Mouse (Mus musculus): Measurements from ENCODE around the gene Barx1. TPM values are rescaled to one million over a fixed set of nuclear protein-coding genes. Genes with fewer than 3 reads are reported as not detected.

The Barx1 gene
- polyA plus RNA-seq (2016; fragmentation: Nextera tagmentation; extraction: Ambion mirVana): 0.89 and 1.3 TPM in 2 replicates

DNA sequence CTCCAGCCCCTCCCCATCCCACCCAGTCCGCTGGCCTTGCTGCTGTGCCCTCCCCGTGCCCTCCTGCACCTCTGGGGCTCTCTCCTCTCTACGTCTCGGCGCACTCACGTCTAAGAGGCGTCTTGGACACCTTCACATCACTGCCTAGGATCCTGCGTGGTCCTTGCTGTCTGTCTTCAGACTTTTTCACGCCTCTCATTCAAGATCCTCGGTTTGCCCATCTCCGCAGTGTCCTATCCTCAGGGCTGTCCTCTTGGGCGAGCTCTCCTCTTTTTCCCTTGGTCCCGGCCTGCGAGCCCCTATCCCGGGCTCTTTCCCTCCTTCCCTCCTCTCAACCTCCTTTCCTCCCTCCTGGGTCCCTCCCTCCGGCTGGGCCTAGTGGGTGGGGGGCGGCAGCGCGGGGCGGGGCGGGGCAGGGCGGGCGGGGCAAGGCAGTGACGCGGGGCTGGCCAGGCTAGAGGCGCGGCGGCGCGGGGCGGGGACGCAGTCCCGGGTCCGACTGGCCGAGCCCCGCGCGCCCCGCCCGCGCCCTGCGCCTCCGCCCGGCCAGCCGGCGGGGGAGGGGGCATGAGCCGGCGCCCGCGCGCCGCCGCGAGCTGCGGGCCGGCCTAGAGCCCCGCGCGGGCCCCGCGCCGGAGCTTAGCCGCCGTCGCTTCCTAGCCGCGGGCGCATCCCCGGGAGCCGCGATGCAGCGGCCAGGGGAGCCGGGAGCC is at the start of gene Barx1:
Gene Barx1 (plus strand): TSS at position 568 of the 713 bp plus-strand sequence.
- Histone ChIP-seq H3K9me3 (replicated peaks) (no peaks in the 10 kb centered on the region), H3K36me3 (no peaks in the 10 kb centered on the region), H3K27me3 (replicated peaks) (peaks cover 91% of the 10 kb centered on the region), H3K27ac (ENCODE audit: poor library complexity, severe bottlenecking) (no peak within 1 kb of the TSS), H3K4me3 (peak within 1 kb of the TSS; percentile 53), H3K9ac (peak within 1 kb of the TSS; percentile 57; the same call in 1 of the 2 replicates), H3K4me2 (peak within 1 kb of the TSS; percentile 85), H3K4me1 (replicated peaks) (peaks cover 45% of the 10 kb centered on the region)
- WGBS: under 1% methylated on average over 62 of the region's 73 CpGs
- ATAC-seq (ENCODE audit: insufficient number of reproducible peaks, low FRiP score): peak; percentile 42; the same call in 1 of the 2 replicates

DNA sequence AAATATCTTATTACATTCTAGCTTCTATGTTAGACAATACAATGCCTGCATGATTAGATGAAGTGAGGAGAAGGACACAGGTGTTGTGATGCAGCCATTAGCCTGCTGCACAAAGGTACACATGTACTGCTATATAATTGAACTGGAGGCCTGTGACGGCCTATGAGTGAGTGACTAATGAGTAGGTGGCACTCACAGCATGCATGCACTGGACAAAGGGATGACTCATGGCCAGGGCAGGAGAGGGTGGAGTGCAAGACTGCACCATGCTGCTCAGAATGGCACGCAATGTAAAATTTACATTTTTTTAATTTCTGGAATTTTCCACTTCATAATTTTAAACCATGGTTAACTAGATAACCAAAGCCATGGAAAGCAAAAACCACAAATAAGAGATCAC is 48.3 kb upstream of the Barx1 start:
- Histone ChIP-seq H3K4me3 (no peak overlapping the region), H3K36me3 (peaks cover 12% of the 10 kb centered on the region), H3K9ac (no peak overlapping the region), H3K27ac (ENCODE audit: poor library complexity, severe bottlenecking) (no peak overlapping the region), H3K4me2 (no peak overlapping the region), H3K27me3 (replicated peaks) (no peaks in the 10 kb centered on the region), H3K4me1 (replicated peaks) (no peaks in the 10 kb centered on the region), H3K9me3 (replicated peaks) (peaks cover 13% of the 10 kb centered on the region)
- WGBS: 85% methylated on average over 2 of the region's 2 CpGs
- ATAC-seq (ENCODE audit: insufficient number of reproducible peaks, low FRiP score): no peak

DNA sequence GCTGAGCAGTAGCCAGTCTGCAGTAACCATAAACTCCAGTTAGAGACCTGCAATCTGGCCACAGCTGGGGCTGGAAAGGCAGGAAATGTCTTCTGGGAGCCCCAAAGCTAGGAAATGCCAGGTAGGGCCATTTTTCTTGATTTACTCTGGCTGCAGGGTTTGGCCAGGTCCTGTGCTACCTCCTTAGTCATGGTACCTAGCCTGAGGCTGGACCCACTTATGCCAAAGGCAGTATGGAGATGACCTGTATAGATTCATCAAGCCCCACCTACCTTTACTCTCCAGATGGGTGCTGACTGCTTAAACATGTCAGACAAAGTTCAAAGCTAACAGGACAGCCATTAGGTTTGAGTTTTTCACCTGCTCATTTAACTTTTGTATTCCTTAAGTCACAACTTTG is 45.0 kb upstream of the Barx1 start:
- Histone ChIP-seq H3K27ac (ENCODE audit: poor library complexity, severe bottlenecking) (no peak overlapping the region), H3K36me3 (peaks cover 12% of the 10 kb centered on the region), H3K27me3 (replicated peaks) (no peaks in the 10 kb centered on the region), H3K4me1 (replicated peaks) (no peaks in the 10 kb centered on the region), H3K9me3 (replicated peaks) (peaks cover 13% of the 10 kb centered on the region), H3K4me3 (no peak overlapping the region), H3K9ac (no peak overlapping the region), H3K4me2 (no peak overlapping the region)
- ATAC-seq (ENCODE audit: insufficient number of reproducible peaks, low FRiP score): no peak

DNA sequence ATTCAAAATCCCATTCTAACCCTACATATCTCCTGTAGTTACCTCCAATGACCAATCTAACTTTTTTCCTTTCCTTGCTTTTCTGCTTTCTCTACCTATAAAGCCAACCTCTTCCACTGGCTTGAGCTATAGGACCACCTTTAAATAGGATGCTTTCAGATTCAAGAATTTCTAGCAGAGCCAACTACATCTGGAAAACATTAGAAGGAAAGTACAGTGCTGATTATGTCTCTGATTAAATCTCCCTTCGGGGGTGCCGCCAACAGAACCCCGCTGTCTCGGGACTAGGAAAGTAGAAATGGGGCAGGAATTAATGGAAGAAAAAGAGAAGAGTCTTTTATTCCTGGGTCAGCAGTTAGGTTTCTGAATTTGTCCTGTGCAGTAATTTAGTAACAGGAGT is 43.9 kb upstream of the Barx1 start:
- Histone ChIP-seq H3K4me1 (replicated peaks) (no peaks in the 10 kb centered on the region), H3K4me2 (no peak overlapping the region), H3K27me3 (replicated peaks) (no peaks in the 10 kb centered on the region), H3K36me3 (peaks cover 12% of the 10 kb centered on the region), H3K9me3 (replicated peaks) (peaks cover 13% of the 10 kb centered on the region), H3K9ac (no peak overlapping the region), H3K4me3 (no peak overlapping the region), H3K27ac (ENCODE audit: poor library complexity, severe bottlenecking) (no peak overlapping the region)
- 63% methylated on average over 4 of the region's 4 CpGs for WGBS
- ATAC-seq (ENCODE audit: insufficient number of reproducible peaks, low FRiP score): no peak

DNA sequence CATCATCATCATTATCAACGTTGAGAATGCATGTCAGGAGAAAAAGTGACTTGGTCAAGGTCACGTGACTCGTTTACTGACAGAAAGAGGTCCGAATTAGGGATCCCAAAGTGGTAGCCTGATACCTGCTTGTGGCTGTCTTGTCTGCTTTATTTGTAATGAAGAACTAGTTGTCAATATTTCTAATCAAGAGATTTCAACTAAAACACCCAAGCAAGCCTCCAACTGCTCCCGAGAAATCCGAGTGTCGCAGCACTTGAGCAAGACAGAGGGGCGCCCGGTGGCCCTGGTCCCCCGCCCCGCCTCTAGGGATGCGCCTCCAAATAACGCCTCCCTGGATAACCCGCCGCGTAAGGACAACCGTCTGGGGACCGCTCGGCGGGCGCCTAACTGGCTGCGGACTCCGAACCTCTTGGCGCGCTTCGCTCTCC is 37.8 kb upstream of the Barx1 start:
- no peaks in the 10 kb centered on the region for H3K27me3 ChIP-seq (replicated peaks)
- peak overlapping the region; percentile 79 for H3K4me3 ChIP-seq
- H3K36me3 ChIP-seq: no peaks in the 10 kb centered on the region
- H3K4me1 ChIP-seq (replicated peaks): no peaks in the 10 kb centered on the region
- no peaks in the 10 kb centered on the region for H3K9me3 ChIP-seq (replicated peaks)
- peak overlapping the region; percentile 85 for H3K4me2 ChIP-seq
- H3K27ac ChIP-seq (ENCODE audit: poor library complexity, severe bottlenecking): peak overlapping the region; percentile 72
- ATAC-seq (ENCODE audit: insufficient number of reproducible peaks, low FRiP score): peak; percentile 69; the same call in 1 of the 2 replicates
- peak overlapping the region; percentile 85 for H3K9ac ChIP-seq
- 2% methylated on average over 23 of the region's 26 CpGs for WGBS

DNA sequence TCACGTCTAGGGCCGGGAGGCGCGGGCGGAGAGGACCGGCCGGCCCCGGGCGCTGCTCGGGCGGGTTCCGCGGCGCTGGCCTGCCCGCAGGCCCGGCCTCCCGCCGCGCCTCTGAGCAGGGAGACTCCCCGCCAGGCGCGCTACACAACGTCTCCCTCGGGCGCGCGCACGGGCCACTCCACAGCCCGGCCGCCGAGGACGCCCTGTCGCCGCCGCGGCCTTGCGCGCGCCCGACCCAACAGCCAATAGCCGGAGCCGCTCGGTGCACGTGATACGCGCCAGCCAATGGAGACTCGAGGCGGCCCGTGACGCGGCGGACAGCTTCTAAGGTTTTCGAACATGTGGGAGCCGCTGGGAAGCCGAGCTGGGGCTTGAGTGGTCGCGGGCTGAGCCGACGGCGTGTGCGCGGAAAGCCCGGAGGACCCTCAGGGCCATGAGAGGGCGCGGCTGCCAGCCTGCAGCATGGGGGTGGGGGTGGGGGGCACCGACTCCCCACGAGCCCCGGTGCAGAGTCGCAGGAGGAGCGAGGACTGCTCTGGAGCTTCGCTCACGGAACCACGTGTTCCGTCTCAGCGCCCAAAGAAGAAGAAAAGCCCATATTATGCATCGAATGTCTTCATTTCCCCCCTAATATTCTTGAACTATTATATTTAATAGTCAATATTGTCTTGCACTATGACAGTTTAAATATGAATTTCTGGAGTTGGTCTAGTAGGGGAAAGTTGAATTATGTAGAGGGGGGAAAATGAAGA is 37.2 kb upstream of the Barx1 start, which contains the start of gene Ptpdc1:
Gene Ptpdc1 (minus strand): TSS at position 232 of the 752 bp plus-strand sequence.
- peak; percentile 99 for ATAC-seq (ENCODE audit: insufficient number of reproducible peaks, low FRiP score)
- Histone ChIP-seq H3K4me3 (peak within 1 kb of the TSS; percentile 79), H3K36me3 (no peaks in the 10 kb centered on the region), H3K27me3 (replicated peaks) (no peaks in the 10 kb centered on the region), H3K9me3 (replicated peaks) (no peaks in the 10 kb centered on the region), H3K4me1 (replicated peaks) (no peaks in the 10 kb centered on the region), H3K4me2 (peak within 1 kb of the TSS; percentile 85), H3K9ac (peak within 1 kb of the TSS; percentile 85), H3K27ac (ENCODE audit: poor library complexity, severe bottlenecking) (peak within 1 kb of the TSS; percentile 72)
- WGBS: 3% methylated on average over 68 of the region's 76 CpGs

DNA sequence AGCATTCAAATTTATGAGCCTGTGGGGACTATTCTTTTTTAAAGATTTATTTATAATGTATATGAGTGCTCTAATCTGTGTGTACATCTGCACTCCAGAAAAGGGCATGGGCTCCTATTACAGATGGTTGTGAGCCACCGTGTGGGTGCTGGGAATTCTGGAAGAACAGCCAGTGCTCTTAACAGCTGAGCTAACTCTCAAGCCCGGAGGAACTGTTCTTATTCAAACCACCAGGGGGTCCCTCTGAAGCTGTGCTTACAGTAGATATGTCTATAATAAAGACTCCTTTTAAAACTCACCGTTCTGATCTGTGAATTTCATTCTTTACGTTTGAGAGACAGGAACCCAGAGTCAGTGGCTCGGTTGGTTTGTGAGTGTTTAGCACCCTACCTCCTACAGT is 31.1 kb upstream of the Barx1 start:
- ATAC-seq (ENCODE audit: insufficient number of reproducible peaks, low FRiP score): no peak
- 73% methylated on average over 5 of the region's 5 CpGs for WGBS

DNA sequence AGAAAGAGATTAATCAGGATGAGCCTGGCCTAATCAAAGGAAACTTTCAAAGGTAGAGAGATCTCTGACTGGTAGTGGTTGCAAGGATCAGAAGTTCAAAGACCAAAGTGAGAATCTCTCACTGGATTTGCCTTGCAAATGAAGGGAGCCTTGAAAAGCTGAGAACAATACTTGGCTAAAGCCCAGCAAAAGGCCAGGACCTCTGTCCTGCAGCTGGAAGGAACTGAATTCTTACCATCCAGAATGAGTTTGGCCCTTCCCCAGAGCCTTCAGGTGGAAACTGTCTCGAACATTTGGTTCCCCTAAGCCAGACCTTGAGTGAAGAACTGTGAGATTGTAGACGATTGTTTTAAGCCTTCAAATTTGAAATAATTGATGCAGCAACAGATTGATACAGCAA is 25.1 kb upstream of the Barx1 start:
- 52% methylated on average over 2 of the region's 2 CpGs for WGBS
- H3K27ac ChIP-seq (ENCODE audit: poor library complexity, severe bottlenecking): no peak overlapping the region
- ATAC-seq (ENCODE audit: insufficient number of reproducible peaks, low FRiP score): no peak
- H3K9me3 ChIP-seq (replicated peaks): no peaks in the 10 kb centered on the region
- H3K4me3 ChIP-seq: no peak overlapping the region
- H3K27me3 ChIP-seq (replicated peaks): no peaks in the 10 kb centered on the region
- no peak overlapping the region for H3K4me2 ChIP-seq
- H3K36me3 ChIP-seq: no peaks in the 10 kb centered on the region
- H3K9ac ChIP-seq: no peak overlapping the region
- no peaks in the 10 kb centered on the region for H3K4me1 ChIP-seq (replicated peaks)

More for the DNA sequence above, 31.1 kb upstream of the Barx1 start:
- Histone ChIP-seq H3K4me3 (no peak overlapping the region), H3K27me3 (replicated peaks) (no peaks in the 10 kb centered on the region), H3K36me3 (no peaks in the 10 kb centered on the region), H3K4me1 (replicated peaks) (no peaks in the 10 kb centered on the region), H3K27ac (ENCODE audit: poor library complexity, severe bottlenecking) (no peak overlapping the region), H3K9ac (no peak overlapping the region), H3K9me3 (replicated peaks) (no peaks in the 10 kb centered on the region), H3K4me2 (no peak overlapping the region)

DNA sequence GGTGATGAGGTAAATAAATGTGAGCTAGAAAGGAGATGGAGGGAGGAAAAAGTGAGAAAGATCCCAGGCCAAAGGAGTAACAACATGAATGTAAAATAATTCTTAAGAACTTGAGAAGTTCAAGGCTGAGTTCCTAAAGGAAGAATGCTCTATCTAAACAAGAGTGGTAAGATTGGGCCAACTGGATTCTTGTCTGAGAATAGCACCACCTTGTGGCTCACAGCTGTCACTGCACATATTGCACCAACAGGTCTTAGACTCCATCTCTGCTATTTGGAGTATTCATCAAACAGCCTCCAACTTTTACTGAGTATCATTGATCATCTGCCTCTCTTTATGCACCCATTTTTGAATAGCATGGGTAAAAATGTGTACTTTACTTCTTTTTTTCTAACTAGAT is 23.2 kb upstream of the Barx1 start:
- no peaks in the 10 kb centered on the region for H3K36me3 ChIP-seq
- no peak overlapping the region for H3K4me2 ChIP-seq
- H3K27me3 ChIP-seq (replicated peaks): no peaks in the 10 kb centered on the region
- H3K4me3 ChIP-seq: no peak overlapping the region
- H3K27ac ChIP-seq (ENCODE audit: poor library complexity, severe bottlenecking): no peak overlapping the region
- H3K9ac ChIP-seq: no peak overlapping the region
- no peaks in the 10 kb centered on the region for H3K9me3 ChIP-seq (replicated peaks)
- no peak for ATAC-seq (ENCODE audit: insufficient number of reproducible peaks, low FRiP score)
- H3K4me1 ChIP-seq (replicated peaks): no peaks in the 10 kb centered on the region

DNA sequence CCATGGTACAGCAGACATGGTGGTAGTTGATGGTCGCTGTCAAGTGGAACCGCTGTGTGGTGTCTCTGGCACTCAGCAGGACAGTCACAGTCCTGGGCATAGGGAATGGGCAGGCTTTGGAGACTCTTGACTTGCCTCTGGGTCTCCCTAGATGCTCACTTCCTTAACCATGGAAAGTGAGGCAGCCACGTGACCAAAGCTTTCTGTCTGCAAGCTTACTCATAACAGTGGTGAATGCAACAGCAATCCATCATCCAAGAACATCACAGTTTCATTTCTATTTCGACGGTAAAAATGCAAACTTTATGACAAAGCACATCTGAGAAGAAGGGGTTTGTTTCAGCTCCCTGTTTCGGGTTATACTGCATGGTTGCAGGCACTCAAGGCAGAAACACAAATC is 19.7 kb upstream of the Barx1 start:
- H3K36me3 ChIP-seq: no peaks in the 10 kb centered on the region
- no peak overlapping the region for H3K4me2 ChIP-seq
- H3K4me1 ChIP-seq (replicated peaks): no peaks in the 10 kb centered on the region
- no peak overlapping the region for H3K27ac ChIP-seq (ENCODE audit: poor library complexity, severe bottlenecking)
- no peak overlapping the region for H3K9ac ChIP-seq
- no peak overlapping the region for H3K4me3 ChIP-seq
- ATAC-seq (ENCODE audit: insufficient number of reproducible peaks, low FRiP score): no peak
- H3K27me3 ChIP-seq (replicated peaks): no peaks in the 10 kb centered on the region
- 77% methylated on average over 6 of the region's 6 CpGs for WGBS
- H3K9me3 ChIP-seq (replicated peaks): no peaks in the 10 kb centered on the region

DNA sequence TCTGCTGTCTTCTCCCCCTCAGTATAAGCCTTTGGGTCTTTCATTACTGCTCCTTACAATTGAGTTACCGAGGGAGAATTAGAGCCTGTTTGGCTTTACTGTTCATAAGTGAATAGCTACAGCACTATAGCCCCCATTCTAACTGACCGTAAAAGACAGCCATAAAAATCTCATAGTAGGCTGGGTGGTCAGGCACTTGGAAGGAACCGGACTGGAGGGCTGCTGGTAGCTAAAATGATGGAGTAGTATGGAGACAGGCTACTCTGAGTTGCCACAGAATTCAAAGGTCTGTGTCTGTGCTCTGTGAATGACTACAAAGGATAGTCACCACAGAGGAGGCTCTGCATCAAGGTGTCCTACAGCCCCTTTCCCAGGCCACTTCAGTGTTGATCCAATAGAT is 18.8 kb upstream of the Barx1 start:
- no peak for ATAC-seq (ENCODE audit: insufficient number of reproducible peaks, low FRiP score)
- Histone ChIP-seq H3K36me3 (no peaks in the 10 kb centered on the region), H3K9me3 (replicated peaks) (no peaks in the 10 kb centered on the region), H3K4me3 (no peak overlapping the region), H3K27me3 (replicated peaks) (no peaks in the 10 kb centered on the region), H3K27ac (ENCODE audit: poor library complexity, severe bottlenecking) (no peak overlapping the region), H3K4me2 (no peak overlapping the region), H3K4me1 (replicated peaks) (no peaks in the 10 kb centered on the region), H3K9ac (no peak overlapping the region)
- WGBS: 83% methylated on average over 3 of the region's 3 CpGs

All from heart, embryonic 12.5 days (tissue).